Mouse (Mus musculus): ENCODE data around the gene Gm13278. TPM values are rescaled to one million over a fixed set of nuclear protein-coding genes. Genes with fewer than 3 reads are reported as not detected.

The Gm13278 gene
- total RNA-seq (2023): not detected

DNA sequence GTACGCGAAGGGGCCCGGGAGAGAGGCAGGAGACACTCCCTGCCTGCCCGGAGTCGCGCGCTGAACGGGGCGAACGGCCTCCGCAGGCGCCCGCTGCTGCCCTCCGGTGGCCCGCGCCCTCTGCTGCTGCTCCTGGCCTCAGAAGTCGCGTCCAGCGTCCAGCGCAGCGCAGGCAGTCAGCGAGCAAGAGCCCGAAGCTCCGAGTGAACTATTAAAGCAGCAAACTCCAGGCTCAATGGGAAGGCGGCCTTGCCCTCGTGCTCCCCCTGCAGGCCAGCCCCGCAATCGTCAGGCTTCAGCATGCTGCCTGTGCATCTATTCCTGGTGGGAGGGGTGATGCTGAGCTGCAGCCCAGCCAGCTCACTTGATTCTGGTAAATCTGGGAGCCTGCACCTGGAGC is at the start of gene Gm13278:
Gene Gm13278, plus strand, starts transcription at position 301 of the 400 bp plus-strand sequence.

GRCm38 (mm10) chr4:88754818-88755340 is 36.5 kb upstream of the Gm13278 start, which contains the start of gene Gm13271:
Gm13271 (plus strand) TSS chr4:88754868.

DNA sequence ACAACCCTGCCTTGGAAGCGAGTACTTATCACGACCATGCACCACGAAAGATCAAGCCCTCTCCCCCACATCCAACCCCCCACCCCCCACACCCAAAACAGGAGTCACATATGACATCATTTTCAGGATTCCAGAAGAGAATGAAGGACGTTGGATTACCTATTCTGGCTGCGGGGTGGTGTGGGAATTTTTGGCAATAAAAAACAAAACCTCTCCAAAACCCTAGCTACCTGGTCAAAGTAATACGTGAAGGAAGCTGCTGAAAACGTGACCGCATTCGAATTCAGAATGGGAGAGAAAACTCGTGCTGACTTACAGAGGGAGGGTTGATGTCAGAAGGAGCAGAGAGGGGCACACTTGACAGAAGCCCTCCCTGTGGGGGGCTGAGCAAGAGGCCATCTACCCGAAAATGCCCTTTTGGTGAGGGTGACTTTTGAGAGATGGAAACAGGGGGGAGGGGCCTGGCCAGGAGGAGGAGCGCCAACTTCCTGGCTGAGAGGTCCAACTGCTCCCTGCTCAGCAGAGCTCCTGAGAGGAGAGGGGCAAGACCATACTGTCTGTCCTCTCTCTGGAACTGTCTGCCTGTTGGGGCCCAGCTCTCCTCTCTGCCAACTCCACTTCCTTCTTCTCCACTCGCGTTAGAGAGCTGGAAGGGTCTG is 31.6 kb upstream of the Gm13278 start, which contains the start of gene Gm13283:
Gene Gm13283, plus strand, starts transcription at position 510 of the 659 bp plus-strand sequence.

GRCm38 (mm10) chr4:88773534-88773933 is 17.8 kb upstream of the Gm13278 start, which contains the start of gene Gm13290:
Gm13290 (plus strand) TSS chr4:88773834.

GRCm38 (mm10) chr4:88776622-88777021 is 14.7 kb upstream of the Gm13278 start, which contains the start of gene Gm13289:
Gm13289 (plus strand) TSS chr4:88776922.

GRCm38 (mm10) chr4:88779550-88779949 is 11.8 kb upstream of the Gm13278 start, which contains the start of gene Gm13272:
Gm13272 (plus strand) TSS chr4:88779850.

DNA sequence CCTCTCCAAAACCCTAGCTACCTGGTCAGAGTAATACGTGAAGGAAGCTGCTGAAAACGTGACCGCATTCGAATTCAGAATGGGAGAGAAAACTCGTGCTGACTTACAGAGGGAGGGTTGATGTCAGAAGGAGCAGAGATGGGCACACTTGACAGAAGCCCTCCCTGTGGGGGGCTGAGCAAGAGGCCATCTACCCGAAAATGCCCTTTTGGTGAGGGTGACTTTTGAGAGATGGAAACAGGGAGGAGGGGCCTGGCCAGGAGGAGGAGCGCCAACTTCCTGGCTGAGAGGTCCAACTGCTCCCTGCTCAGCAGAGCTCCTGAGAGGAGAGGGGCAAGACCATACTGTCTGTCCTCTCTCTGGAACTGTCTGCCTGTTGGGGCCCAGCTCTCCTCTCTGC is 9.5 kb upstream of the Gm13278 start, which contains the start of gene Ifnz:
Gene Ifnz, plus strand, starts transcription at position 301 of the 400 bp plus-strand sequence.

GRCm38 (mm10) chr4:88785409-88785808 is 5.9 kb upstream of the Gm13278 start, which contains the start of gene Gm13276:
Gm13276 (plus strand) TSS chr4:88785709.

DNA sequence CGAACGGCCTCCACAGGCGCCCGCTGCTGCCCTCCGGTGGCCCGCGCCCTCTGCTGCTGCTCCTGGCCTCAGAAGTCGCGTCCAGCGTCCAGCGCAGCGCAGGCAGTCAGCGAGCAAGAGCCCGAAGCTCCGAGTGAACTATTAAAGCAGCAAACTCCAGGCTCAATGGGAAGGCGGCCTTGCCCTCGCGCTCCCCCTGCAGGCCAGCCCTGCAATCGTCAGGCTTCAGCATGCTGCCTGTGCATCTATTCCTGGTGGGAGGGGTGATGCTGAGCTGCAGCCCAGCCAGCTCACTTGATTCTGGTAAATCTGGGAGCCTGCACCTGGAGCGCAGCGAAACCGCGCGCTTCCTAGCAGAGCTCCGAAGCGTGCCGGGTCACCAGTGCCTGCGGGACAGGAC is 2.9 kb upstream of the Gm13278 start, which contains the start of gene Gm13277:
Gene Gm13277, plus strand, starts transcription at position 231 of the 400 bp plus-strand sequence.

DNA sequence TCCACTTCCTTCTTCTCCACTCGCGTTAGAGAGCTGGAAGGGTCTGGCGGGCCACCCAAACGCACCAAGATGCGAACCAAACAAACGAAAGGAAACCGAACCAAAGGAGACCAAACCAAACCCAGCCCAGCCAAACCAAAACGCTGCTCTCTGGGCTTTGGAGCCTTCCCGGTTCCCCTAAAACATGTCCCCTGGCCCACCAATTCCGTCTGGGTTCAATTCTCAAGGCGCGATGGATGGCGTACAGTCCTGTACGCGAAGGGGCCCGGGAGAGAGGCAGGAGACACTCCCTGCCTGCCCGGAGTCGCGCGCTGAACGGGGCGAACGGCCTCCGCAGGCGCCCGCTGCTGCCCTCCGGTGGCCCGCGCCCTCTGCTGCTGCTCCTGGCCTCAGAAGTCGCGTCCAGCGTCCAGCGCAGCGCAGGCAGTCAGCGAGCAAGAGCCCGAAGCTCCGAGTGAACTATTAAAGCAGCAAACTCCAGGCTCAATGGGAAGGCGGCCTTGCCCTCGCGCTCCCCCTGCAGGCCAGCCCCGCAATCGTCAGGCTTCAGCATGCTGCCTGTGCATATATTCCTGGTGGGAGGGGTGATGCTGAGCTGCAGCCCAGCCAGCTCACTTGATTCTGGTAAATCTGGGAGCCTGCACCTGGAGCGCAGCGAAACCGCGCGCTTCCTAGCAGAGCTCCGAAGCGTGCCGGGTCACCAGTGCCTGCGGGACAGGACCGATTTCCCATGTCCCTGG is 2.8 kb downstream of the Gm13278 start, which contains the start of gene Gm13275:
Gene Gm13275, plus strand, starts transcription at position 552 of the 740 bp plus-strand sequence.

DNA sequence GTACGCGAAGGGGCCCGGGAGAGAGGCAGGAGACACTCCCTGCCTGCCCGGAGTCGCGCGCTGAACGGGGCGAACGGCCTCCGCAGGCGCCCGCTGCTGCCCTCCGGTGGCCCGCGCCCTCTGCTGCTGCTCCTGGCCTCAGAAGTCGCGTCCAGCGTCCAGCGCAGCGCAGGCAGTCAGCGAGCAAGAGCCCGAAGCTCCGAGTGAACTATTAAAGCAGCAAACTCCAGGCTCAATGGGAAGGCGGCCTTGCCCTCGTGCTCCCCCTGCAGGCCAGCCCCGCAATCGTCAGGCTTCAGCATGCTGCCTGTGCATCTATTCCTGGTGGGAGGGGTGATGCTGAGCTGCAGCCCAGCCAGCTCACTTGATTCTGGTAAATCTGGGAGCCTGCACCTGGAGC is 5.7 kb downstream of the Gm13278 start, which contains the start of gene Gm13279:
Gene Gm13279, plus strand, starts transcription at position 301 of the 400 bp plus-strand sequence.

DNA sequence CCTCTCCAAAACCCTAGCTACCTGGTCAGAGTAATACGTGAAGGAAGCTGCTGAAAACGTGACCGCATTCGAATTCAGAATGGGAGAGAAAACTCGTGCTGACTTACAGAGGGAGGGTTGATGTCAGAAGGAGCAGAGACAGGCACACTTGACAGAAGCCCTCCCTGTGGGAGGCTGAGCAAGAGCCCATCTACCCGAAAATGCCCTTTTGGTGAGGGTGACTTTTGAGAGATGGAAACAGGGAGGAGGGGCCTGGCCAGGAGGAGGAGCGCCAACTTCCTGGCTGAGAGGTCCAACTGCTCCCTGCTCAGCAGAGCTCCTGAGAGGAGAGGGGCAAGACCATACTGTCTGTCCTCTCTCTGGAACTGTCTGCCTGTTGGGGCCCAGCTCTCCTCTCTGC is 8.0 kb downstream of the Gm13278 start, which contains the start of gene Gm13285:
Gene Gm13285, plus strand, starts transcription at position 301 of the 400 bp plus-strand sequence.

DNA sequence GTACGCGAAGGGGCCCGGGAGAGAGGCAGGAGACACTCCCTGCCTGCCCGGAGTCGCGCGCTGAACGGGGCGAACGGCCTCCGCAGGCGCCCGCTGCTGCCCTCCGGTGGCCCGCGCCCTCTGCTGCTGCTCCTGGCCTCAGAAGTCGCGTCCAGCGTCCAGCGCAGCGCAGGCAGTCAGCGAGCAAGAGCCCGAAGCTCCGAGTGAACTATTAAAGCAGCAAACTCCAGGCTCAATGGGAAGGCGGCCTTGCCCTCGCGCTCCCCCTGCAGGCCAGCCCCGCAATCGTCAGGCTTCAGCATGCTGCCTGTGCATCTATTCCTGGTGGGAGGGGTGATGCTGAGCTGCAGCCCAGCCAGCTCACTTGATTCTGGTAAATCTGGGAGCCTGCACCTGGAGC is 11.6 kb downstream of the Gm13278 start, which contains the start of gene Gm13287:
Gene Gm13287, plus strand, starts transcription at position 301 of the 400 bp plus-strand sequence.

GRCm38 (mm10) chr4:88805231-88805630 is 13.9 kb downstream of the Gm13278 start, which contains the start of gene Gm13288:
Gm13288 (plus strand) TSS chr4:88805531.

DNA sequence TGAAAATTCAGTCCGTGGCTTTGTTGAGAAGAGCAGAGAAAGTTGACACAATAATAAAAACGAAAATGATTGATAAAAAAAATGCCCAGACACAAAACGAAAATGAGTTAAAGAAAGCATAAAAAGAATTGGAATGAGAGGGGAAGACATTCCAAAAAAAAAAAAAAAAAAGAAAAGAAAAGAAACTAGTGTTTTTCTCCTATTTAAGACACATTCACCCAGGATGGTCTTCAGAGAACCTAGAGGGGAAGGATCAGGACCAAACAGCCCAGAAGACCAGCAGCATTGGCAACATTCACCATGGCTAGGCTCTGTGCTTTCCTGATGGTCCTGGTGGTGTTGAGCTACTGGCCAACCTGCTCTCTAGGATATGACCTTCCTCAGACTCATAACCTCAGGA is 24.6 kb downstream of the Gm13278 start, which contains the start of gene Ifna7:
Gene Ifna7, plus strand, starts transcription at position 301 of the 400 bp plus-strand sequence.

DNA sequence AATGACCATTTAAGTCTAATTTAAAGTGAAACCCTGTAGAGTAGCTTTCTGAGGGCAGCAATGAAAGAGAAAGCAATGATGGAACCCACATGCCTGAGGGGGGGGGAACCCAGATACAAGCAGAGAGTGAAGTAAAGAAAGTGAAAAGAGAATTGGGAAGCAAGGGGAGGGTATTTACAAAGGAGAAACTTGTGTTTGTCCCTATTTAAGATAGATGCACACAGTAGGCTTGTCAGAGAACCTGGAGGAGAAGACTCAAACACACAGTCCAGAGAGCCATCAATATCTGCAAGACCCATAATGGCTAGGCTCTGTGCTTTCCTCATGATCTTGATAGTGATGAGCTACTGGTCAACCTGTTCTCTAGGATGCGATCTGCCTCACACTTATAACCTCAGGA is 28.3 kb downstream of the Gm13278 start, which contains the start of gene Ifna11:
Gene Ifna11, plus strand, starts transcription at position 301 of the 400 bp plus-strand sequence.

GRCm38 (mm10) chr4:88827116-88827515 is 35.8 kb downstream of the Gm13278 start, which contains the start of gene Ifna6:
Ifna6 (plus strand) TSS chr4:88827416.

GRCm38 (mm10) chr4:88835225-88835624 is 43.9 kb downstream of the Gm13278 start, which contains the start of gene Ifna5:
Ifna5 (plus strand) TSS chr4:88835525.

GRCm38 (mm10) chr4:88841438-88841911 is 50.1 kb downstream of the Gm13278 start, which contains the start of gene Ifna4:
Ifna4 (plus strand) TSS chr4:88841861.

Measured in CD4-positive naive resting alpha-beta T cell, adult 76 days (primary cell).